Mouse (Mus musculus): ENCODE results near the gene Map2k2. TPM values are rescaled to one million over a fixed set of nuclear protein-coding genes. Genes with fewer than 3 reads are reported as not detected.
"Not testable (repeated sequence)": the region's sequence is repeated elsewhere in the genome, so short reads cannot be mapped to it uniquely, and the experiment has no call there.

Map2k2 gene
- total RNA-seq, 2 experiments from 2014 or later, result 39.4 to 54.0 TPM

DNA sequence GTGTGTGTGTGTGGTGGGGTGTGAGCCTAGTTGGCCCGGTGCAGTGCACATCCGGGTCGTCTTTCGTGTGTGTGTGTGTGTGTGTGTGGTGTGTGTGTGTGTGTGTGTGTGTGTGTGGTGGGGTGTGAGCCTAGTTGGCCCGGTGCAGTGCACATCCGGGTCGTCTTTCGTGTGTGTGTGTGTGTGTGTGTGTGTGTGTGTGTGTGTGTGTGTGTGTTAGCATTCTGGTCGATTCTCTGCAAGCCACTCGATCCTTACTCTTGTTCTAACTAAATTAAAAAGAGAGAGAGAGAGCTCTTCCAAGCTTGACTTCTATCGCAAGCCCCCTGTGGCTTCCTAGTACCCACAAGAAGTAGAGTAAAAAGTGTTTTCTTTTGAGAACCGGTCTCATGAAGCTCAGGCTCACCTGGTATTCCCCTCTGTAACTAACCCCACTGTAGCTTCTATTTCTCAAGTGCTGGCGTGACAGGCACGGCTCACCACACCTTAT, 63.7 kb downstream of the Map2k2 start:
- not testable (repeated sequence) for ATAC-seq (replicated peaks; ENCODE audit: low FRiP score, poor library complexity, severe bottlenecking)

DNA sequence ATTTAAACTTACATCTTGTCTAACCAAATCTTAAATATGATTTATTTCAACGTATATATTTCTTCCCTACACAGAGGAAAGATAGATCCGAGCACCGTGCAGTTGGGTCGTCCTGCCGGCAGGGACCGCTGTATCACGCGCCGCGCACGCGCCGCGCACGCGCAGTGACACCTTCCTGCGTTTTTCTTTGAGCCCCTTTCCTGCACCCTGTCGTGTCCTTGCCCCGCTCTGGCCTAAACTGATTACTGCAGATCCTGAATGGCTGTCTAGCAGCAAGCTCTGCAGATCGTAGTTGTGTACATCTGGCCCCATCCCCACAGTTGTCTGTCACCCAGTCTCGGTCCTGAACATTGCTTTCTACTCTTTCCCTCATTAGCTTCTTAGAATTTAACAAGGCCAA, 67.4 kb downstream of the Map2k2 start:
- peak; percentile 45 for ATAC-seq (replicated peaks; ENCODE audit: low FRiP score, poor library complexity, severe bottlenecking)

GRCm38 (mm10) chr10:81174617-81175344, 69.1 kb downstream of the Map2k2 start:
- peak; percentile 66 for ATAC-seq (replicated peaks; ENCODE audit: low FRiP score, poor library complexity, severe bottlenecking)

- ATAC-seq (replicated peaks; ENCODE audit: low FRiP score, poor library complexity, severe bottlenecking), result not testable (repeated sequence)
These were observed 69.6 kb downstream of the Map2k2 start for GRCm38 (mm10) chr10:81175345-81175701.

GRCm38 (mm10) chr10:81175936-81176465, 70.3 kb downstream of the Map2k2 start:
- ATAC-seq (replicated peaks; ENCODE audit: low FRiP score, poor library complexity, severe bottlenecking), result no peak

- peak; percentile 78 for ATAC-seq (replicated peaks; ENCODE audit: low FRiP score, poor library complexity, severe bottlenecking)
These were observed 71.0 kb downstream of the Map2k2 start, which contains the start of gene Eef2 for GRCm38 (mm10) chr10:81176466-81177271. Gene Eef2, plus strand, starts transcription at chr10:81176631.

DNA sequence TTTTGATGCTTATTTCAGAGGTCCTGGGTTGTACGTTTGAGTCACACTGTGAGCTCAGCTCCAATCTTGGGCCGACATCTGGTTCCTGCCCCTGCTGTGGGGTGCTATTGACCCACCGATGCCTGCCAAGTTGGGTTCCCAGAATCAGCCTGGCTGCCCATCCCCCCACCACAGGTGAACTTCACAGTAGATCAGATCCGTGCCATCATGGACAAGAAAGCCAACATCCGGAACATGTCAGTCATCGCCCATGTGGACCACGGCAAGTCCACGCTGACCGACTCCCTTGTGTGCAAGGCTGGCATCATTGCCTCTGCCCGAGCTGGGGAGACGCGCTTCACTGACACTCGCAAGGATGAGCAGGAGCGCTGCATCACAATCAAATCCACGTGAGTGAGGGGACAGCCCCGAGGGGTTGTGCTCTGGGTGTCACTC, 71.8 kb downstream of the Map2k2 start:
- no peak for ATAC-seq (replicated peaks; ENCODE audit: low FRiP score, poor library complexity, severe bottlenecking)

DNA sequence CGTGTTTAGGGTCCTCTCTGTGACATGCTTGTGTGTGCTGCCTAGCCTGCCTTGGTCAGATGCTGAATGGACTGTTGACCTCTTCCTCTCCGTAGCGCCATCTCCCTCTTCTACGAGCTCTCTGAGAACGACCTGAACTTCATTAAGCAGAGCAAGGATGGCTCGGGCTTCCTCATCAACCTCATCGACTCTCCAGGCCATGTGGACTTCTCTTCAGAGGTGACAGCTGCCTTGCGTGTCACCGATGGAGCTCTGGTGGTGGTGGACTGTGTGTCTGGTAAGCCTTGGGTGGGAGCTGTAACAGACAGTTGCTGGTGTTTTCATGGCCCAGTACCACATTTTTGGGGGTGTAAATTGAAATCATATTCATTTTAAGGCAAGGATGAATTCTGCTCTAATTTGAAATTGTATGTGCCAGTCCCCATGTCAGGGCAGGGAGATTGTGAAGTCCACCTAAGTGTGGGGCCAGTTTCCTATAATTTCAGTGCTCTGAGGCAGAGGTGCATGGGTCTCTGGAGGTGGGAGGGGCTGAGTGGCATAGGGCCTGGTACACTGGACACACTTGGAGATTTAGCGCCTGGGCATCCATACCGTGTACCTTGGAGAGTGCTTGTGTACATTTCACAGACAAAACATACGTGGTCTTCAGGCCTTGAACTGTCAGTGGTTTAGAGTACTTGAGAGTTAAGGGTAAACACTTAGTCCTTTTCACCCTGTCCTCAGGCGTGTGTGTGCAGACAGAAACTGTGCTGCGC, 72.4 kb downstream of the Map2k2 start:
- no peak for ATAC-seq (replicated peaks; ENCODE audit: low FRiP score, poor library complexity, severe bottlenecking)

- ATAC-seq (replicated peaks; ENCODE audit: low FRiP score, poor library complexity, severe bottlenecking), result no peak
These were observed 73.2 kb downstream of the Map2k2 start for GRCm38 (mm10) chr10:81178927-81179326.

DNA sequence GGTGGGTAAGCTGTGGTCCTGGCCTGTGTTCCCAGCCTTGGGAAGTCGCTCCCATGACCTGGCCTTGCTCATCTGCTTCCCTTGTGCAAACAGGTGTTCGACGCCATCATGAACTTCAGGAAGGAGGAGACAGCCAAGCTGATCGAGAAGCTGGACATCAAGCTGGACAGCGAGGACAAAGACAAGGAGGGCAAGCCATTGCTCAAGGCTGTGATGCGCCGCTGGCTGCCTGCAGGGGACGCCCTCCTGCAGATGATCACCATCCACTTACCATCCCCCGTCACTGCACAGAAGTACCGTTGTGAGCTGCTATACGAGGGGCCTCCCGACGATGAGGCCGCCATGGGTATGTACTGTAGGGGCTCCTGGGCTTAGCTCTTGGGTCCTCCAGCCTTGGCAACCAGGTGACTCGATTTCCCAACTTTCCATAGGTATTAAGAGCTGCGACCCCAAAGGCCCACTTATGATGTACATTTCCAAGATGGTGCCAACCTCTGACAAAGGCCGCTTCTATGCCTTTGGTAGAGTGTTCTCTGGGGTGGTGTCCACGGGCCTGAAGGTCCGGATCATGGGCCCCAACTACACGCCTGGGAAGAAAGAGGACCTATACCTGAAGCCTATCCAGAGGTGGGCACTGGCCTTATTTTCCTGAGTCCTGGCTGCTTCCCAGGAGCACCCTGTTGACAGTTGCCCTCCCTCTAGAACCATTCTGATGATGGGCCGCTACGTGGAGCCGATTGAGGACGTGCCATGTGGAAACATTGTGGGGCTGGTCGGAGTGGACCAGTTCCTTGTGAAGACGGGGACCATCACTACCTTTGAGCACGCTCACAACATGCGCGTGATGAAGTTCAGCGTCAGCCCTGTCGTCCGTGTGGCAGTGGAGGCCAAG, 74.0 kb downstream of the Map2k2 start:
- ATAC-seq (replicated peaks; ENCODE audit: low FRiP score, poor library complexity, severe bottlenecking), result no peak

GRCm38 (mm10) chr10:81180946-81181345, 75.2 kb downstream of the Map2k2 start:
- ATAC-seq (replicated peaks; ENCODE audit: low FRiP score, poor library complexity, severe bottlenecking), result no peak

DNA sequence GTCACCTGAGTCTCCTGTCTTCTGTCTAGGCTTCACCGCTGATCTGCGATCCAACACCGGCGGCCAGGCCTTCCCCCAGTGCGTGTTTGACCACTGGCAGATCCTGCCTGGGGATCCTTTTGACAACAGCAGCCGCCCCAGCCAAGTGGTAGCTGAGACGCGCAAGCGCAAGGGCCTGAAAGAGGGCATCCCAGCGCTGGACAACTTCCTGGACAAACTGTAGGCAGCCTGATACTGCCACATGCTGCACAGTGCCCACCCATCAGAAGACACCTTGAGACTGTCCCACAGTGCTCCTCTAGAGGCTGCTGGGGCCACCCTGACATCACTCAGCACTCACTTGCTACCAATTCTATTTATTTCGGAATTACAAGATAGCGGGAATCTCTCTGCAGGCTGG, 76.1 kb downstream of the Map2k2 start:
- ATAC-seq (replicated peaks; ENCODE audit: low FRiP score, poor library complexity, severe bottlenecking), result not testable (repeated sequence)

DNA sequence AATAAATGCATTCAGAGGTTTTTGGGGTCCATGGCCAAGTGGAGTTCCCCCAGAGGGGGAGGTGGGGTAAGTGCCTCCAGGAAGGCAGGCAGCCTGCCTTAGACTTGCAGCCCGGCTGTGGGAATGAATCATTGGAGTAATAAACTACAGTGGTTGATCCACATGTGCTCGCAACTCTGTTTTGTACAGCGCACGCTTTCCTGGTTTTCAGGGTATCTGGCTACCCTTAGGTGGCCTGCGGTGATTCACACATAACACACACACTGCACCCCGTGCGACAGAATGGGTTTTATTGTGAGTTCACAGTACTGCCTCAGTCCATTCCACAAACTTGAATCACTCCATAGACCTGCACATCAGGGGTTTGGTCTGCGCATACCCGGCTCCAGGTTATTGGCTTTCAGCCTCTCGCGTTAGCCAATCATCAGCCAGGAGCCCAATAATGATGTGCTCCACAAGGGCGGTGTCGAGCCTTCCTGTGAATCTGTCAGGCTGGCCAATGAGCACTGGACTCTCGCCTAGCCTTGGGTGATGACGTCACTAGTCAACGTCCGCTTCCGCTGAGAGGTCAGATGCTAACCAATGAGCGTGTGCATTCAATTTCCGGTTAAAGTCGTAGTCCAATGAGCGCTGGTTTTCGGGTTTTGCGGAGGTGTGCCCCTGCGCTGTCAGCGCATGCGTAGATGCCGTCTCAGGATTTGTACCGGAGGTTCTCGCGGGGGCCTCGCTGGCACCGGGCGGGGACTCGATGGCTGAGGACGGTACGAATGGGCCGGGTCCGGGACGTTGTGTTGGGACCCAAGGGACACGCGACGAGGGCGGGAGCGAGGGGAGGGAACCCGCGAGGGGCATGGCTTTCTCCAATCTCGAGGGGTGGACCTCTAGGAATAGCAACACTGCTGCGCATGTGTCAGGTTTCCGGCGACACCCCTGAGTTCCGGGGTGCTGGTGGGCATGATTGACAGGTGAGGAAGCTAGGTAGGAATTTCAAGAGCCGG, 76.9 kb downstream of the Map2k2 start, which contains the start of gene Dapk3:
Gene Dapk3, plus strand, starts transcription at position 670 of the 998 bp plus-strand sequence.
- peak; percentile 93 for ATAC-seq (replicated peaks; ENCODE audit: low FRiP score, poor library complexity, severe bottlenecking)

Other genes starting within 250 kb of the Map2k2 start
- gene Tmprss9, start 234.1 kb upstream of the Map2k2 start, total RNA-seq (2015; ENCODE audit: low replicate concordance), result 0.72 TPM in 1 of 2 replicates, not detected in the other
- gene Tmprss9, start 234.1 kb upstream of the Map2k2 start, total RNA-seq (2017; ENCODE audit: low replicate concordance), result 0.30 TPM in 1 of 2 replicates, not detected in the other
- gene Timm13, start 204.9 kb upstream of the Map2k2 start, total RNA-seq (2015; ENCODE audit: low replicate concordance), result 17.6 and 32.1 TPM in 2 replicates
- gene Timm13, start 204.9 kb upstream of the Map2k2 start, total RNA-seq (2017; ENCODE audit: low replicate concordance), result 3.7 and 7.6 TPM in 2 replicates
- 0.36 and 1.3 TPM in 2 replicates for gene Lmnb2, start 187.7 kb upstream of the Map2k2 start, total RNA-seq (2015; ENCODE audit: low replicate concordance)
- gene Lmnb2, start 187.7 kb upstream of the Map2k2 start, total RNA-seq (2017; ENCODE audit: low replicate concordance), result 7.3 and 9.0 TPM in 2 replicates
- gene Gadd45b, start 175.8 kb upstream of the Map2k2 start, total RNA-seq (2015; ENCODE audit: low replicate concordance), result 1.3 and 1.8 TPM in 2 replicates
- 3.6 and 9.2 TPM in 2 replicates for gene Gadd45b, start 175.8 kb upstream of the Map2k2 start, total RNA-seq (2017; ENCODE audit: low replicate concordance)
- not detected in 2 replicates for gene Gng7, start 91.0 kb upstream of the Map2k2 start, total RNA-seq (2015; ENCODE audit: low replicate concordance)
- 0.38 and 0.90 TPM in 2 replicates for gene Gng7, start 91.0 kb upstream of the Map2k2 start, total RNA-seq (2017; ENCODE audit: low replicate concordance)
- gene Diras1, start 80.3 kb upstream of the Map2k2 start, total RNA-seq (2015; ENCODE audit: low replicate concordance), result not detected in 2 replicates
- not detected in 2 replicates for gene Diras1, start 80.3 kb upstream of the Map2k2 start, total RNA-seq (2017; ENCODE audit: low replicate concordance)
- gene Slc39a3, start 68.5 kb upstream of the Map2k2 start, total RNA-seq (2015; ENCODE audit: low replicate concordance), result 4.3 and 7.1 TPM in 2 replicates
- gene Slc39a3, start 68.5 kb upstream of the Map2k2 start, total RNA-seq (2017; ENCODE audit: low replicate concordance), result 1.2 and 4.2 TPM in 2 replicates
- gene Sgta, start 45.7 kb upstream of the Map2k2 start, total RNA-seq (2015; ENCODE audit: low replicate concordance), result 13.0 and 22.2 TPM in 2 replicates
- gene Sgta, start 45.7 kb upstream of the Map2k2 start, total RNA-seq (2017; ENCODE audit: low replicate concordance), result 13.8 and 16.6 TPM in 2 replicates
- gene Thop1, start 35.9 kb upstream of the Map2k2 start, total RNA-seq (2015; ENCODE audit: low replicate concordance), result 2.9 and 4.3 TPM in 2 replicates
- 3.2 and 22.8 TPM in 2 replicates for gene Thop1, start 35.9 kb upstream of the Map2k2 start, total RNA-seq (2017; ENCODE audit: low replicate concordance)
- gene Creb3l3, start 7.0 kb upstream of the Map2k2 start, total RNA-seq (2015; ENCODE audit: low replicate concordance), result not detected in 2 replicates
- not detected in 2 replicates for gene Creb3l3, start 7.0 kb upstream of the Map2k2 start, total RNA-seq (2017; ENCODE audit: low replicate concordance)
- 31.7 and 33.1 TPM in 2 replicates for gene Zbtb7a, start 29.3 kb downstream of the Map2k2 start, total RNA-seq (2015; ENCODE audit: low replicate concordance)
- 23.1 and 33.2 TPM in 2 replicates for gene Zbtb7a, start 29.3 kb downstream of the Map2k2 start, total RNA-seq (2017; ENCODE audit: low replicate concordance)
- 24.1 and 27.2 TPM in 2 replicates for gene Pias4, start 62.0 kb downstream of the Map2k2 start, total RNA-seq (2015; ENCODE audit: low replicate concordance)
- gene Pias4, start 62.0 kb downstream of the Map2k2 start, total RNA-seq (2017; ENCODE audit: low replicate concordance), result 15.3 and 46.0 TPM in 2 replicates
- 267 and 296 TPM in 2 replicates for gene Eef2, start 70.7 kb downstream of the Map2k2 start, total RNA-seq (2015; ENCODE audit: low replicate concordance)
- gene Eef2, start 70.7 kb downstream of the Map2k2 start, total RNA-seq (2017; ENCODE audit: low replicate concordance), result 399 and 622 TPM in 2 replicates
- 5.0 and 5.4 TPM in 2 replicates for gene Dapk3, start 77.1 kb downstream of the Map2k2 start, total RNA-seq (2015; ENCODE audit: low replicate concordance)
- gene Dapk3, start 77.1 kb downstream of the Map2k2 start, total RNA-seq (2017; ENCODE audit: low replicate concordance), result 6.4 and 9.4 TPM in 2 replicates
- not detected in 2 replicates for gene 4930442H23Rik, start 77.9 kb downstream of the Map2k2 start, total RNA-seq (2015; ENCODE audit: low replicate concordance)
- gene 4930442H23Rik, start 77.9 kb downstream of the Map2k2 start, total RNA-seq (2017; ENCODE audit: low replicate concordance), result not detected in 2 replicates
- not detected in 2 replicates for gene Nmrk2, start 96.1 kb downstream of the Map2k2 start, total RNA-seq (2015; ENCODE audit: low replicate concordance)
- gene Nmrk2, start 96.1 kb downstream of the Map2k2 start, total RNA-seq (2017; ENCODE audit: low replicate concordance), result not detected in 2 replicates
- gene Atcay, start 124.9 kb downstream of the Map2k2 start, total RNA-seq (2015; ENCODE audit: low replicate concordance), result not detected in 2 replicates
- 8.3 TPM in 1 of 2 replicates, not detected in the other for gene Atcay, start 124.9 kb downstream of the Map2k2 start, total RNA-seq (2017; ENCODE audit: low replicate concordance)
- gene Zfr2, start 127.2 kb downstream of the Map2k2 start, total RNA-seq (2015; ENCODE audit: low replicate concordance), result not detected in 2 replicates
- gene Zfr2, start 127.2 kb downstream of the Map2k2 start, total RNA-seq (2017; ENCODE audit: low replicate concordance), result not detected in 2 replicates
- gene Matk, start 147.0 kb downstream of the Map2k2 start, total RNA-seq (2015; ENCODE audit: low replicate concordance), result 1.7 and 2.2 TPM in 2 replicates
- 1.5 and 1.7 TPM in 2 replicates for gene Matk, start 147.0 kb downstream of the Map2k2 start, total RNA-seq (2017; ENCODE audit: low replicate concordance)
- 35.2 and 37.5 TPM in 2 replicates for gene Mrpl54, start 161.0 kb downstream of the Map2k2 start, total RNA-seq (2015; ENCODE audit: low replicate concordance)
- 20.0 and 23.0 TPM in 2 replicates for gene Mrpl54, start 161.0 kb downstream of the Map2k2 start, total RNA-seq (2017; ENCODE audit: low replicate concordance)
- gene Apba3, start 161.0 kb downstream of the Map2k2 start, total RNA-seq (2015; ENCODE audit: low replicate concordance), result not detected in 2 replicates
- 14.0 TPM in 1 of 2 replicates, not detected in the other for gene Apba3, start 161.0 kb downstream of the Map2k2 start, total RNA-seq (2017; ENCODE audit: low replicate concordance)
- 3.2 TPM in 1 of 2 replicates, not detected in the other for gene Tjp3, start 185.7 kb downstream of the Map2k2 start, total RNA-seq (2015; ENCODE audit: low replicate concordance)
- gene Tjp3, start 185.7 kb downstream of the Map2k2 start, total RNA-seq (2017; ENCODE audit: low replicate concordance), result 0.23 TPM in 1 of 2 replicates, not detected in the other
- 13.0 and 15.1 TPM in 2 replicates for gene Pip5k1c, start 187.0 kb downstream of the Map2k2 start, total RNA-seq (2015; ENCODE audit: low replicate concordance)
- 9.9 and 14.7 TPM in 2 replicates for gene Pip5k1c, start 187.0 kb downstream of the Map2k2 start, total RNA-seq (2017; ENCODE audit: low replicate concordance)
- gene Cactin, start 215.2 kb downstream of the Map2k2 start, total RNA-seq (2015; ENCODE audit: low replicate concordance), result 8.3 and 10.5 TPM in 2 replicates
- gene Cactin, start 215.2 kb downstream of the Map2k2 start, total RNA-seq (2017; ENCODE audit: low replicate concordance), result 24.7 and 47.1 TPM in 2 replicates
- not detected in 2 replicates for gene Tbxa2r, start 222.8 kb downstream of the Map2k2 start, total RNA-seq (2015; ENCODE audit: low replicate concordance)
- gene Tbxa2r, start 222.8 kb downstream of the Map2k2 start, total RNA-seq (2017; ENCODE audit: low replicate concordance), result 0.90 TPM in 1 of 2 replicates, not detected in the other
- gene Gipc3, start 237.4 kb downstream of the Map2k2 start, total RNA-seq (2015; ENCODE audit: low replicate concordance), result not detected in 2 replicates
- gene Gipc3, start 237.4 kb downstream of the Map2k2 start, total RNA-seq (2017; ENCODE audit: low replicate concordance), result not detected in 2 replicates
- 49.9 and 58.7 TPM in 2 replicates for gene Hmg20b, start 244.6 kb downstream of the Map2k2 start, total RNA-seq (2015; ENCODE audit: low replicate concordance)
- 18.1 and 24.4 TPM in 2 replicates for gene Hmg20b, start 244.6 kb downstream of the Map2k2 start, total RNA-seq (2017; ENCODE audit: low replicate concordance)